Mouse (Mus musculus) lung, adult 2 months (tissue): ENCODE data around the gene Polr2m.

Experiments used
- CTCF ChIP-seq: fragments of 200-500 bp; IDR thresholded peaks from 2 replicates; pipeline ENCODE4 v1.5.1; 2011; ENCODE audit warnings: mild to moderate bottlenecking, low read length, control low read depth; ENCODE audit not compliant: insufficient read depth
- POLR2A ChIP-seq: fragments of 200-500 bp; IDR thresholded peaks from 2 replicates; pipeline ENCODE4 v1.6.1; 2011; ENCODE audit warnings: low read depth, mild to moderate bottlenecking, control low read depth, low read length, borderline replicate concordance; ENCODE audit errors: extremely low read depth

DNA sequence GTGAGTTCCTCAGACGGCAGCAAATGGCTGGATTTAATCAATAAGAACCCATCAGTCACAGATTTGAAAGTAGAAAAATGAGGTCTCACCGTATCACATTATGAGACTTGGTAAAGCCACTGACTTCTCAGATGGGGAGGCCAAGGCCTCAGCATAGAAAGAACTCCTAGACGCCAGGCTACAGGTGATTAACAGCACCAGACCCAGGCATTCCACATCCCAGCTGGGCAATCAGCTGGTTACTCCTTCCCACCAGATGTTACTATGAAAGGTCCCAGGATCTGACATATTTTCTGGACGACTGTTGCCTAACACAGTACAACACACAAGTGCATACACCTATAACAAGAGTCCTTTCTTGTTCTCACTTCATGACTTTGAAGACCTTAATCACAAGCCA lies 27.8 kb upstream of the Polr2m start:
- no peak for TF ChIP-seq CTCF
- TF ChIP-seq POLR2A: no peak
